Mouse (Mus musculus) ES-Bruce4 (cell line): ENCODE results near the gene Prkch. TPM values are rescaled to one million over a fixed set of nuclear protein-coding genes. Genes with fewer than 3 reads are reported as not detected.
A peak's percentile ranks its signal among the peaks of the same experiment; 100 is the strongest.

Source experiments
- H3K27ac ChIP-seq: 2 replicates; pipeline ENCODE4 v1.5.1; 2012; ENCODE audit warnings: low read length, inconsistent platforms; ENCODE audit not compliant: insufficient read depth
- H3K27me3 ChIP-seq: 2 replicates; pipeline ENCODE4 v1.6.1; 2012; ENCODE audit warnings: mild to moderate bottlenecking, low read length, inconsistent platforms; ENCODE audit not compliant: control insufficient read depth, poor library complexity, insufficient read depth, severe bottlenecking
- H3K36me3 ChIP-seq: 2 replicates; pipeline ENCODE4 v1.6.1; 2012; ENCODE audit warnings: inconsistent platforms, mild to moderate bottlenecking, low read length, moderate library complexity; ENCODE audit not compliant: control insufficient read depth, poor library complexity, insufficient read depth, severe bottlenecking
- H3K4me1 ChIP-seq: one replicate; pipeline ENCODE4 v1.8.1; 2011; ENCODE audit warnings: low read length; ENCODE audit not compliant: control insufficient read depth, insufficient read depth
- H3K4me3 ChIP-seq: 2 replicates; pipeline ENCODE4 v1.5.1; 2011; ENCODE audit warnings: low read depth, mild to moderate bottlenecking, low read length
- H3K9ac ChIP-seq: 2 replicates; pipeline ENCODE4 v1.6.1; 2012; ENCODE audit warnings: low read depth, mild to moderate bottlenecking, inconsistent platforms; ENCODE audit not compliant: poor library complexity, severe bottlenecking
- H3K9me3 ChIP-seq: replicated peaks from 2 replicates; pipeline ENCODE4 v1.6.1; 2012; ENCODE audit warnings: mild to moderate bottlenecking, low read length, inconsistent platforms; ENCODE audit not compliant: control insufficient read depth, poor library complexity, insufficient read depth, severe bottlenecking
- CTCF ChIP-seq: IDR thresholded peaks from one replicate; pipeline ENCODE4 v1.8.1; 2011; ENCODE audit warnings: low read depth, low read length
- EP300 ChIP-seq: IDR thresholded peaks from 2 replicates; pipeline ENCODE4 v1.6.1; 2011; ENCODE audit warnings: low read depth, low read length; ENCODE audit not compliant: insufficient read depth
- POLR2A ChIP-seq: IDR thresholded peaks from one replicate; pipeline ENCODE4 v1.8.1; 2011; ENCODE audit warnings: low read length; ENCODE audit not compliant: insufficient read depth
- polyA plus RNA-seq: library from polyadenylated mRNA; stranded (reverse); fragments of >200 nt; gene quantifications from 2 replicates; pipeline ENCODE4 v1.2.4, GENCODE M21; 2011; ENCODE audit warnings: low read depth; ENCODE audit not compliant: missing spikeins, insufficient read depth, insufficient read length

The Prkch gene
- polyA plus RNA-seq, 1 experiment: 1.8 TPM

- TF ChIP-seq POLR2A (no peak), EP300 (no peak), CTCF (no peak)
- Histone ChIP-seq H3K36me3 (no peaks in the 10 kb centered on the region), H3K9me3 (no peaks in the 10 kb centered on the region), H3K4me1 (no peaks in the 10 kb centered on the region), H3K4me3 (no peak overlapping the region), H3K27ac (no peak overlapping the region), H3K9ac (no peak overlapping the region), H3K27me3 (no peaks in the 10 kb centered on the region)
Observed at GRCm38 (mm10) chr12:73565620-73565969, 19.0 kb upstream of the Prkch start.

GRCm38 (mm10) chr12:73574632-73575031 lies 10.0 kb upstream of the Prkch start:
- no peaks in the 10 kb centered on the region for H3K36me3 ChIP-seq
- no peaks in the 10 kb centered on the region; the same call in 1 of the 2 replicates for H3K27me3 ChIP-seq
- no peak overlapping the region for H3K4me3 ChIP-seq
- no peaks in the 10 kb centered on the region for H3K4me1 ChIP-seq
- TF ChIP-seq POLR2A (no peak), CTCF (no peak), EP300 (no peak)
- no peak overlapping the region for H3K27ac ChIP-seq
- no peak overlapping the region for H3K9ac ChIP-seq
- H3K9me3 ChIP-seq: no peaks in the 10 kb centered on the region

DNA sequence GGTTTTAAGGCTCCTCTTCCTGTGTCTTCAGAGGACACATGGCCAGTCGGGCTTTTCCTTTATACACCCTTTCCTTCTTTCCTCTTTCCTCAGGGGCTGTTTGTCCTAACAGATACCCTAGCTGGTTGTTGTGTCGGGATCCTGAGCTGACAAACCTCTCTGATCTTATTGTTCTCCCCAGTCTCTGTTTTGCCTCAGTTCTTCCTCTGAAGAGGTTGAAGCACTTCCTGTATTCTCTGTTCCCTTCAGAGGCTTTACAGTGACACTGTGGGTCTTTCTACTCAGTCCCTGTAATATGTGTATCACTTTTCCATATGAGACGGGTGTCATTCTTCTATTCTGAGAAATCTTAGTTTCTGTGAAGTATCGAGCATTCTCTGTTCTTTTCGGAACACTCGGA lies 6.5 kb upstream of the Prkch start:
- Histone ChIP-seq H3K4me3 (no peak overlapping the region), H3K36me3 (no peaks in the 10 kb centered on the region), H3K27ac (no peak overlapping the region), H3K4me1 (no peaks in the 10 kb centered on the region), H3K9ac (no peak overlapping the region), H3K27me3 (no peaks in the 10 kb centered on the region; the same call in 1 of the 2 replicates), H3K9me3 (no peaks in the 10 kb centered on the region)
- no peak for TF ChIP-seq EP300

DNA sequence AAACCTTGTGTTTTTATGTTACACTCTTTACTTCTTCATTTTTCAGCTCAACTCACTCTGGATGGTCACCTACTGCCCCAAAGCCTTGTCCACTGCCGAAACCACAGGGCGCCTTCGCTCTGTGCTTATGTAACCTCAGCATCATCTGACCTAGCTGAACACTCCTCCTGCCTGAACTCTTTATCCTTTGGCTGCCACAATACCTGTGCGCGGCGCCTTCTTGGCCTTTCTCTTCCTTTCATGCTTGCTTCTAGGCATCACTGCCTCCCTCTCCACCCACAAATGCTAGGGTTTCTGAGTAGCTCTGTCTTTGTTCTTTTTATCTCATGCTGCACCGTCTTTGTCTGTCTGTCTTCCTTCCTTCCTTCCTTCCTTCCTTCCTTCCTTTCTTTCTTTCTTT lies 3.8 kb upstream of the Prkch start:
- TF ChIP-seq POLR2A (no peak), EP300 (no peak), CTCF (no peak)

GRCm38 (mm10) chr12:73583318-73583717 lies 1.3 kb upstream of the Prkch start:
- Histone ChIP-seq H3K36me3 (no peaks in the 10 kb centered on the region), H3K4me3 (no peak overlapping the region), H3K4me1 (no peaks in the 10 kb centered on the region), H3K27ac (no peak overlapping the region), H3K9ac (no peak overlapping the region), H3K27me3 (peaks cover 11% of the 10 kb centered on the region; the same call in 1 of the 2 replicates), H3K9me3 (no peaks in the 10 kb centered on the region)
- TF ChIP-seq EP300: no peak
- no peak for TF ChIP-seq POLR2A
- no peak for TF ChIP-seq CTCF

More for the DNA sequence above, 3.8 kb upstream of the Prkch start:
- H3K27ac ChIP-seq: no peak overlapping the region
- H3K36me3 ChIP-seq: no peaks in the 10 kb centered on the region
- no peaks in the 10 kb centered on the region for H3K9me3 ChIP-seq
- no peak overlapping the region for H3K4me3 ChIP-seq
- H3K4me1 ChIP-seq: no peaks in the 10 kb centered on the region
- peaks cover 4% of the 10 kb centered on the region; the same call in 1 of the 2 replicates for H3K27me3 ChIP-seq
- H3K9ac ChIP-seq: no peak overlapping the region

DNA sequence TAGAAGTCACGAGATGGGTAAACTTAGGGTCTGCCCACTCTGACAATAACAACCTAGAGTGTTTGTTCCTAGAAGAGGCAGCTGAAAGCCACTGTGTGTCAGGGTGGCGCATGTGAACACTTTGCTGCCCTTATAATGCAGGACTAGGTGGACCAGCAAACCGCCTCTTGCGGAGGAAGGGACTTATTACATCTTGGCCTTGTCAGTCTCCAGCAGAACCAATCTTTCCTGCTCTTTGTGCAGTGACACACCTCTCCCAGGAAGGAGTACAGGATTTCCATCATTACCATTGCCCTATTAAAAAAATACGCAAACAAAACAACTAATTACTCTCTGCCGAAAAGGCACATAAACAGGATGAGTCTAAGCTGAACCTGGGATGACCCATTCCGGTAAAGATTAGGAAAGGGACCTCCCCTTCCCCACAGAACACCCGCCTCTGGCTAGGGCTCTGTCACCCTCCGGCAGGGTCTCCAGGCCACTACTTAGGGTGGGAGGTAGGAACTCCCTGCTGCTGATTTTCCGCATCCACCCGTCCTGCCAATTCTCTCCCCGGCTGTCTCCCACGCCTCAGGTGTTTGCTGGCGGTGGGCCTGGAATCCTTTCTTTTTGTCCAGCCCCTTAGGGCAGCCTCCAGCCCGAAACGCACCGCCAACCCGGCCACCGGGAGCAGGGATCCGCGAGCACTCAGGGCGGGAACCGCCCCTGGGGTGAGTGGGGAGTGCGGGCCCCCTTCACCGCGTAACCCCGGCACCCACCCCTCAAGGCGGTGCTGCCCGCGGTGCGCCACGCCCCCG lies 585 bp upstream of the Prkch start:
- no peak overlapping the region for H3K27ac ChIP-seq
- no peaks in the 10 kb centered on the region for H3K9me3 ChIP-seq
- no peaks in the 10 kb centered on the region for H3K36me3 ChIP-seq
- TF ChIP-seq CTCF (no peak), EP300 (no peak), POLR2A (no peak)
- no peaks in the 10 kb centered on the region for H3K4me1 ChIP-seq
- peak overlapping the region; percentile 61 for H3K9ac ChIP-seq
- H3K27me3 ChIP-seq: peaks cover 11% of the 10 kb centered on the region; the same call in 1 of the 2 replicates
- H3K4me3 ChIP-seq: peak overlapping the region; percentile 60
